Mouse (Mus musculus): ENCODE measurements around the gene Tmem131l. TPM values are rescaled to one million over a fixed set of nuclear protein-coding genes. Genes with fewer than 3 reads are reported as not detected.
"Not testable (repeated sequence)": the region's sequence is repeated elsewhere in the genome, so short reads cannot be mapped to it uniquely, and the experiment has no call there.

Tmem131l gene
- polyA plus RNA-seq, 1 experiment, result 16.3 TPM

- H3K4me3 ChIP-seq (ENCODE audit: insufficient read depth, low read length), result no peak overlapping the region
- no peak overlapping the region for H3K27ac ChIP-seq (ENCODE audit: insufficient read depth, low read length)
- TF ChIP-seq CTCF (IDR thresholded peaks at IDR 0.05; ENCODE audit: extremely low read depth, insufficient read depth, low read length) (no peak), POLR2A (IDR thresholded peaks at IDR 0.05; ENCODE audit: extremely low read depth, insufficient read depth, low read length) (no peak)
- no peaks in the 10 kb centered on the region for H3K4me1 ChIP-seq (ENCODE audit: control insufficient read depth, insufficient read depth, low read length)
Observed at GRCm38 (mm10) chr3:83905161-83905560, 134.8 kb downstream of the Tmem131l start.

- H3K27ac ChIP-seq (ENCODE audit: insufficient read depth, low read length), result no peak overlapping the region
- H3K4me3 ChIP-seq (ENCODE audit: insufficient read depth, low read length), result no peak overlapping the region
- TF ChIP-seq POLR2A (IDR thresholded peaks at IDR 0.05; ENCODE audit: extremely low read depth, insufficient read depth, low read length) (no peak), CTCF (IDR thresholded peaks at IDR 0.05; ENCODE audit: extremely low read depth, insufficient read depth, low read length) (no peak)
Observed at GRCm38 (mm10) chr3:83904176-83904958, 135.6 kb downstream of the Tmem131l start.

GRCm38 (mm10) chr3:83902943-83903342 is 137.0 kb downstream of the Tmem131l start:
- no peak for TF ChIP-seq CTCF (IDR thresholded peaks at IDR 0.05; ENCODE audit: extremely low read depth, insufficient read depth, low read length)
- TF ChIP-seq POLR2A (IDR thresholded peaks at IDR 0.05; ENCODE audit: extremely low read depth, insufficient read depth, low read length), result no peak

More at GRCm38 (mm10) chr3:83904176-83904958, 135.6 kb downstream of the Tmem131l start:
- H3K4me1 ChIP-seq (ENCODE audit: control insufficient read depth, insufficient read depth, low read length), result no peaks in the 10 kb centered on the region

GRCm38 (mm10) chr3:83902459-83902858 is 137.5 kb downstream of the Tmem131l start:
- no peak overlapping the region for H3K4me3 ChIP-seq (ENCODE audit: insufficient read depth, low read length)
- H3K4me1 ChIP-seq (ENCODE audit: control insufficient read depth, insufficient read depth, low read length), result no peaks in the 10 kb centered on the region
- H3K27ac ChIP-seq (ENCODE audit: insufficient read depth, low read length), result no peak overlapping the region
- TF ChIP-seq POLR2A (IDR thresholded peaks at IDR 0.05; ENCODE audit: extremely low read depth, insufficient read depth, low read length), result no peak
- TF ChIP-seq CTCF (IDR thresholded peaks at IDR 0.05; ENCODE audit: extremely low read depth, insufficient read depth, low read length), result no peak

More at GRCm38 (mm10) chr3:83902943-83903342, 137.0 kb downstream of the Tmem131l start:
- H3K27ac ChIP-seq (ENCODE audit: insufficient read depth, low read length), result no peak overlapping the region
- H3K4me3 ChIP-seq (ENCODE audit: insufficient read depth, low read length), result no peak overlapping the region
- H3K4me1 ChIP-seq (ENCODE audit: control insufficient read depth, insufficient read depth, low read length), result no peaks in the 10 kb centered on the region

GRCm38 (mm10) chr3:83900756-83901373 is 139.1 kb downstream of the Tmem131l start:
- Histone ChIP-seq H3K4me1 (ENCODE audit: control insufficient read depth, insufficient read depth, low read length) (no peaks in the 10 kb centered on the region), H3K27ac (ENCODE audit: insufficient read depth, low read length) (no peak overlapping the region), H3K4me3 (ENCODE audit: insufficient read depth, low read length) (no peak overlapping the region)
- no peak for TF ChIP-seq POLR2A (IDR thresholded peaks at IDR 0.05; ENCODE audit: extremely low read depth, insufficient read depth, low read length)
- no peak for TF ChIP-seq CTCF (IDR thresholded peaks at IDR 0.05; ENCODE audit: extremely low read depth, insufficient read depth, low read length)

- no peak overlapping the region for H3K4me3 ChIP-seq (ENCODE audit: insufficient read depth, low read length)
- H3K4me1 ChIP-seq (ENCODE audit: control insufficient read depth, insufficient read depth, low read length), result no peaks in the 10 kb centered on the region
- H3K27ac ChIP-seq (ENCODE audit: insufficient read depth, low read length), result no peak overlapping the region
- TF ChIP-seq CTCF (IDR thresholded peaks at IDR 0.05; ENCODE audit: extremely low read depth, insufficient read depth, low read length), result peak; percentile 83
- no peak for TF ChIP-seq POLR2A (IDR thresholded peaks at IDR 0.05; ENCODE audit: extremely low read depth, insufficient read depth, low read length)
Observed at GRCm38 (mm10) chr3:83899556-83899955, 140.4 kb downstream of the Tmem131l start.

GRCm38 (mm10) chr3:83898246-83898645 is 141.7 kb downstream of the Tmem131l start:
- Histone ChIP-seq H3K4me1 (ENCODE audit: control insufficient read depth, insufficient read depth, low read length) (no peaks in the 10 kb centered on the region), H3K4me3 (ENCODE audit: insufficient read depth, low read length) (no peak overlapping the region), H3K27ac (ENCODE audit: insufficient read depth, low read length) (no peak overlapping the region)
- TF ChIP-seq POLR2A (IDR thresholded peaks at IDR 0.05; ENCODE audit: extremely low read depth, insufficient read depth, low read length) (no peak), CTCF (IDR thresholded peaks at IDR 0.05; ENCODE audit: extremely low read depth, insufficient read depth, low read length) (no peak)

- H3K4me3 ChIP-seq (ENCODE audit: insufficient read depth, low read length), result no peak overlapping the region
- no peak for TF ChIP-seq CTCF (IDR thresholded peaks at IDR 0.05; ENCODE audit: extremely low read depth, insufficient read depth, low read length)
- no peak for TF ChIP-seq POLR2A (IDR thresholded peaks at IDR 0.05; ENCODE audit: extremely low read depth, insufficient read depth, low read length)
- H3K27ac ChIP-seq (ENCODE audit: insufficient read depth, low read length), result no peak overlapping the region
- no peaks in the 10 kb centered on the region for H3K4me1 ChIP-seq (ENCODE audit: control insufficient read depth, insufficient read depth, low read length)
Observed at GRCm38 (mm10) chr3:83895811-83896210, 144.2 kb downstream of the Tmem131l start.

- Histone ChIP-seq H3K27ac (ENCODE audit: insufficient read depth, low read length) (no peak overlapping the region), H3K4me3 (ENCODE audit: insufficient read depth, low read length) (no peak overlapping the region), H3K4me1 (ENCODE audit: control insufficient read depth, insufficient read depth, low read length) (no peaks in the 10 kb centered on the region)
- TF ChIP-seq POLR2A (IDR thresholded peaks at IDR 0.05; ENCODE audit: extremely low read depth, insufficient read depth, low read length), result no peak
- no peak for TF ChIP-seq CTCF (IDR thresholded peaks at IDR 0.05; ENCODE audit: extremely low read depth, insufficient read depth, low read length)
Observed at GRCm38 (mm10) chr3:83895111-83895510, 144.9 kb downstream of the Tmem131l start.

GRCm38 (mm10) chr3:83885163-83885562 is 154.8 kb downstream of the Tmem131l start:
- no peak overlapping the region for H3K4me3 ChIP-seq (ENCODE audit: insufficient read depth, low read length)
- H3K27ac ChIP-seq (ENCODE audit: insufficient read depth, low read length), result no peak overlapping the region
- no peak for TF ChIP-seq CTCF (IDR thresholded peaks at IDR 0.05; ENCODE audit: extremely low read depth, insufficient read depth, low read length)
- no peak for TF ChIP-seq POLR2A (IDR thresholded peaks at IDR 0.05; ENCODE audit: extremely low read depth, insufficient read depth, low read length)
- H3K4me1 ChIP-seq (ENCODE audit: control insufficient read depth, insufficient read depth, low read length), result no peaks in the 10 kb centered on the region

- not testable (repeated sequence) for H3K4me3 ChIP-seq (ENCODE audit: insufficient read depth, low read length); H3K27ac ChIP-seq (ENCODE audit: insufficient read depth, low read length)
Observed at GRCm38 (mm10) chr3:83879261-83880050, 160.5 kb downstream of the Tmem131l start.

More at GRCm38 (mm10) chr3:83879261-83880050, 160.5 kb downstream of the Tmem131l start:
- H3K4me1 ChIP-seq (ENCODE audit: control insufficient read depth, insufficient read depth, low read length), result not testable (repeated sequence)
